Mouse (Mus musculus) liver, adult (tissue): ENCODE data around the gene Sphkap.

Experiments used
- GATA4 ChIP-seq: IDR thresholded peaks from 2 replicates; pipeline ENCODE4 v1.6.1; 2014; ENCODE audit warnings: mild to moderate bottlenecking, low read length; ENCODE audit not compliant: insufficient replicate concordance

Gene Sphkap

DNA sequence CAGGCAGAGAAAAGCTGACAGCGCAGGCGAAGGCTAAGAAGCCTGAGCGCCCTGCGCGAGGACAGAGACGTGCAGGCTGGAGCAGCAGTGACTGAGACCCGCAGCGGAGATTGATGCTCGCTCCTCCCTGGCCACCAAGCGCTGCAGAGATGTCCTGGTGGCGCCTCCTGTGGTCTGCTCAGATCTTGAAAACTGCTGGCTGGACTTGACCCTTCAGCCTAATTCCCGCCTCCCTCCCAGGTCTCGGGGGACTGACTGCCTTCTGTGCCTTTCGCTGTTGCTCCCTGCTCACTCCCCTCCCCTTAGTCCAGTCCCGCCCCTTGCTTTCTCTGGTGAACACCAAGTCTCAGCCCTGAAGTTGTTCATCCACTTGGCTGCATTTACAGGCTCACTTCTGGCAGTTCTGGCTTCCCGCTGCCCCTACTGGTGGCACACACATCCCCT is at the start of gene Sphkap:
Gene Sphkap, minus strand, starts transcription at position 180 of the 444 bp plus-strand sequence.
- no peak for TF ChIP-seq GATA4

DNA sequence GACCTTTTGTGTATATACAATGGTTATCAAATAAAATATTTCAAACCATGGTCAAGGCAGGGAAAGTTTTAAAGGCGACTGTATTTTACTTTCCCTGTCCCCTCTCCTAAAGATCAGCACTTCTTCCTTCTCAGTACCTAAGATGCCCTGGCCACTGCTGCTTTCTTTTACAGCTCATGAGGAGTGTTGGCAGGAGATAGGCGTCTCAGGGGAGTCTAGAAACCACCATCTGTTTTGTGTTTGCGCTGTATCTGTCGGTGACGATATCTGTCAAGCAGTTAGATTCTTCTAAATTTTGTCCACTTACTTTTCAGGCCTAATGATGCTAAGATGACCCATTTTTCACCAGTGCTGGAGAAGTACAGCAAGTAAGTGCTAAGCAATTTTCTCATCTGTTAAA is 43.3 kb upstream of the Sphkap start:
- no peak for TF ChIP-seq GATA4

DNA sequence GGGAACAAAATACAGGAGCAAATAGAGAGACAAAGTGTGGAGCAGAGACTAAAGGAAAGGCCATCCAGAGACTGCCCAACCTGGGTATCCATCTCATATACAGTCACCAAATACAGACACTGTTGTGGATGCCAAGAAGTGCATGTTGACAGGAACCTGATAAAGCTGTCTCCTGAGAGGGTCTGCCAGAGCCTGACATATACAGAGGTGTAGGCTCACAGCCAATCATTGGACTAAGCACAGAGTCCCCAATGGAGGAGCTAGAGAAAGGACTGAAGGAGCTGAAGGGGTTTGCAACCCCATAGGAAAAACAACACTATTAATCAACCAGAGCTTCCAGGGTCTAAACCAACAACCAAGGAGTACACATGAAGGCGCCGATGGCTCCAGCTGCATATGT is 32.4 kb upstream of the Sphkap start:
- TF ChIP-seq GATA4 = no peak

DNA sequence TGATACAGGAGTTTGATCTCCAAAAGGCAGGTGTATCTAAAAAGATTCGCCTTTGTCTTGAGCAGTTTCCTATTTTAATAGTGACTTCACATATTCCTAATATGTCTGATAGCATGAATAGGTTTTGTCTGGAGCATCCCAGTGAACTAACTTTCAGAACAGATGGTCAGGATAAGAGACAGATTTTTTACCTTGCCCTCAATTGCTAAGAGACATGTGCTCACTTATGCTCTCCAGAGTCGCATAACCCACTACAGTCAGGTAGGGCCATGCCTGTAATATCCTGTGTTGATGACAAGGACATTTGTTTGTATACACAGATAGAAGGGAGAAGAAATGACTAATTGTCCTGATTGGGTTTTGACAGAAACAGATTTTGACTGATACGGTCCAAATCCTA is 25.9 kb upstream of the Sphkap start:
- TF ChIP-seq GATA4 = no peak

DNA sequence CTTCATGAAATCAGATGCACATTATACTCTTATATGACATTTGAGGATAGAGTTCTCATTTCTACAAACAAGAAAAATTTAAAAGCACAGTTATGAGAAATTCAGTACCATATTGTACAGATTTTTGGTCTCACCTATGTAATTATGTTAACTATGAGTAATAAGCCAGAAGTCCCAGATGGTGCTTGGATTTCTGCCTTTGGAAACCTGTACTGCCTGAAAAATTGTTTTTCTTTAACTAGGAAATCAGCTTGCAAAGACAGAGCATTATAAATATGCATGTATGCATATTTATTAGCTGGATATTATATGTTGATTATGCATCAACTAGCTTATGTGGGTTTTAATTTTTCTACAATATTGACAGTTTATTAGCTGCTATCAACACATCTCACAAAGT is 21.9 kb upstream of the Sphkap start:
- TF ChIP-seq GATA4 = no peak

DNA sequence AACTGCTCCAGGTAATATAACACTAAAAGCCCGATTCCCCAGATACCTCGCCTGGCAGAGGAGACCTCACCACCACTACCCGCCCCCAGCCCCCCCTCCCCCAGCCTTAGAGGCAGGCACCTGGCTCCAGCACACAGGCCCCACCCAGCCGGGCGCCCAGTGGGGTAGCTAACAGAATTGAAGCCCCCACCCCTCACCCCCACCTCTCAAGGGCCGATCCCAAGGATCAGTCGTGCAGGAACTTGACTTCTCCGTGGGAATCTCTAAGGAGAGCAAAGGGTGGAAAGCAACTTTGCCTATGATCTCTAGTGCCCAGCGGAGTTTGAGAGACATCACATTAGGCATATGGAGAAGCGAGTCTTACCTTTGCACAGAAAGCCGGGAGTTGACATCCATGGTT is 384 bp downstream of the Sphkap start:
- TF ChIP-seq GATA4 = no peak

DNA sequence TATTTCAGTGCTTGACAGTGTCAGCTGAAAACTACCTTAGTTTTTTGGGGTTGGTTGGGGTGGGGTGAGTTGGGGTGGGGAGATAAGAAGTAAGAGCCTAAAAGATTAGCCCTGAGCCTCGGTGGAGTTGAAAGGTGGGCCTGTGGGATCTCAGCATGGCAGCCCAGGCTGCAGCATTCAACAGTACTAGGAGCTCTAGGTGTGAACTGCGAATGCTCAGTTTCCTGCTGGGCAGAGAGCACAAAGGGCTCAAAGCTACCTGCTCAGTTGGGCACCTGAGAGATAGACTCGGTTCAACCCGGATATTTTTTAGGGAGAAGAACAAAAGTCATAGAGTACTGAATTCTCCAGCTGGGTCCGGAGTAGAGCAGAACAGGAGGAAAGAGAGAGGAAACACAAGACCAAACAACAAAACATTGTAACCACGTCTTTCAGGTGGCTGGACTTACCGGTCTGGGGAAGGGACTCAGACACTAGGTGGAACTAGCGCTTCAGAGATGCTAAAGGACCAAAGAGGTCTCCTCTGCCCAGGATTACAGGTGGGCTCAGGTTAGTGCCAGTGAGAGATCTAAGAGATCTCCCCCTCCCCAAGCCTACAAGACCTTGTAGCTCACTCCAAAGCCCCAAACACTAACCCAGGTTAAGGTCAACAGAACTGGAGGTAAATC is 984 bp downstream of the Sphkap start:
- TF ChIP-seq GATA4 = no peak

DNA sequence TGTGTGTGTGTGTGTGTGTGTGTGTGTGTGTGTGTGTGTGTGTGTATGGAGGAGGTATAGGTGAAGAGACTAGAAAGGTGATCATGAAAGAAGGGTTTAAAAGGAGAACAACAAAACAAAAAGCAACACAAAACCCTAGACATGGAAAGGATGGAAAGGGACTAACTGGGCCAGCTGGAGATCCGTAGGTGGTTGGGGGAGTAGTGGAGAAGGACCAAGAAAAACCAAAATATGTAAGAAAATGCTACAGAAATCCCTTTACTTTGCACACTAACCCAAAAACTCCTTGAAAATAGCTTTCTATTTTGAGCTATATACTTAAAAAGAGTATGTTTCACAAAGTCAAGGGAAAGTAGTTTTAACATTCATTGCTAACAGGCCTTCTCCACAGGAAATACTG is 6.9 kb downstream of the Sphkap start:
- TF ChIP-seq GATA4 = no peak

DNA sequence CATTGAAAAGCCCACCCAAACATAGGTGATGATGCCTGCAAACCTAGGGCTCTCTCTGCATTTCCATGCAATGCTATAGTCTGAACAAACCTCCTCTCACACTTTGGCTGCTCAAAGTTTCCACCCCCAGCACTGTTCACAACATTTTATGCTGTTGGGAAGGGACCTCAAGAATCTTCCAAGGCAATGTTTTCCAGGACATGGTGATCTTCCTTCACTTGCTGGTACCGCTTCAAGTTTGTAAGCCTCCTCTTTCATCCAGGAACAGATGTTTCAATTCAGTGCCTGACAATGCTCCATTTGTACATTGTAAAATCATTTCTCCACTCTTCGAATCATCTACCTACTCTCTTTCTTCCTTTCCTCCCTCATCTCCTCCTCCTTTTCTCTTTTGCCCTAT is 11.7 kb downstream of the Sphkap start:
- no peak for TF ChIP-seq GATA4

DNA sequence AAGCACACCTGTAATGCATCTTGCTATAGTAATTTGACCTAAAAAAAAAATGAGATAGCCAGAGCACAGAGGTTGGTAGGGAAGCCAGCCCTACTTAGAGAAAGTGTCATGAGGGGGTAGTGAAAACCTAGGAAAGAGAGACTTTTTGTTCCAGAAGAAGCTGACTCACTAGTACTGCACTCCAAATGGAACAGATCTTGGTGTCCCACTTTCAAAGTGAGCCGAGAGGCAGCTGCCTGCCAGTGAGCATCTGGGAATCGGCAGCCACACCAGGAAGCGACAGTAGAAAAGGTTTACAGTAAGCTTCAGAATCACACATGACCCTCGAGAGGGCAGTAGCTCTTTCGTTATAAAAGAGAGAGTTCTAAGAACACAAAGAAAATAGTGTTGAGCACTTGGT is 12.4 kb downstream of the Sphkap start:
- no peak for TF ChIP-seq GATA4

DNA sequence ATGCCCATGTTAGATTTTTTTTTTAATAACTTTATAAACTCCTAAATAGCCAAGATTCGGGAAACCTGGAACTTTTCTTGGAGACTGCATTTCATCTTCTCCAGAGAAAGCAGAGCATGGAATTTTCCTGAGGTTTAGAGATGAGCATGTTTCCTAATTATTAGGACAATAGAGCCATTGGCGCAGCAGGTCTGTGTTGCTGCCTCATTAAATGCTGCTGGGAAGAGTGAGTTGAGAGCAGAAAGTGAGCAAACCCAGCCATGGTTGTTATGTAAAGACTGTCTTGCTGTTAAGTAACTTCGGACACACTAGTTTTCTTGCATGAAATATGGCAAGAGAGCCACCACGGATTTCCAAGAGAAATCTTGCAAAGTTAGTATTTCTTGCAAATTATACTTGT is 18.6 kb downstream of the Sphkap start:
- TF ChIP-seq GATA4 = no peak

DNA sequence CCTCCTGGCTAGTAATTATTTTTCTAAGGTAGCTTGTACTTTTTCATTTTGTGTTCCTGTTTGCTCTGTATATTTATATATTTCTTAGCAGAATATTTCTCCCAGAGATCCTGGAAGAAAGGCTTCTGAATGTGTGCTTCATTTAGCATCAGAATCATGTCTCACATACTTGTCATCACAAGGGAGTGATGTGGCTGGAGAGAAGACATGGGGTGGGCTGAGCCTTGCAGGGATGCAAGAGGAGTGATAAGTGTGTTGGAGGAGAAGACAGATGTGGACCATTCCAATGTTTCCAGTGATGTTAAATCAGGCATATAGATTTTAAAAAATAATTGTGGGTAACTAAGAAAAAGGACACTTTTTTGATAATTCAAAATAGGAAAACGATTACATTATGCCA is 30.6 kb downstream of the Sphkap start:
- TF ChIP-seq GATA4 = no peak

DNA sequence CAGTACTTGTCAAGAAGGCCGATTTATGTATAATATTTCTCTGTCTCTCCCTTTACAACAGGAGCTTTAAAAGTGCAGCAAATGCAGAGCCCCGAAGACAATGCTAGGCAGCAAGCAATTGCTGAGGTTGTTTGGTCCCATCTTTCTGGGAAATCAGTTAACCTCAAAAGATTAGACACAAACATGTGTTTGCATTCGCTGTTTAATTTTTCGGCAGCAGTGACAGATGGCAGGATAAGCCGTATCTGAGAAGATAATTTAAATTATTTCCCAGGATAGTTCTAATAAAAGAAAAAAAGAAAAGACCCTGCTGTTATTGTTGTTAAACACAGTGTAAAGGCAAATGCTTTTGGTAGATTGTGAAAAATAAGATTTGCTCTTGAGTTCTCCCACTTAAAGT is 41.5 kb downstream of the Sphkap start:
- TF ChIP-seq GATA4 = no peak

DNA sequence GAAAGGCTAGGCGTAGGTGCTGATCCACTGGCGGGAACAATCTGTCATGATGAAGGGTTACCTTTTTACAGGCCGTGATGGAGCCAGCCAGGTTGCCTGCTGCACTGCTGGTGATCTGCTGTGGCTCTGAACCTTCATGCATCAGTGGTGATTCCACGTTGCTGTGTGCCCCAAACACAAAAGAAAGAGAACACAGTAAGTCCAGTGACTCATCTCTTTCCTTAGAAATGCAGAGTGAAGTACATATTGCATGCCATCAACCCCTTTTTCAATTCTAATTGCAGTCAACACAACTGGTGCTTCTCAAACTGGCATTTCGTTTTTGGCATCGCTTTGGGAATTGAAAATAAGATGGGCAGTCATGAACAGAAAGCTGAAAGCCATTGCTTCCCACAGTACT is 45.8 kb downstream of the Sphkap start:
- TF ChIP-seq GATA4 = no peak

DNA sequence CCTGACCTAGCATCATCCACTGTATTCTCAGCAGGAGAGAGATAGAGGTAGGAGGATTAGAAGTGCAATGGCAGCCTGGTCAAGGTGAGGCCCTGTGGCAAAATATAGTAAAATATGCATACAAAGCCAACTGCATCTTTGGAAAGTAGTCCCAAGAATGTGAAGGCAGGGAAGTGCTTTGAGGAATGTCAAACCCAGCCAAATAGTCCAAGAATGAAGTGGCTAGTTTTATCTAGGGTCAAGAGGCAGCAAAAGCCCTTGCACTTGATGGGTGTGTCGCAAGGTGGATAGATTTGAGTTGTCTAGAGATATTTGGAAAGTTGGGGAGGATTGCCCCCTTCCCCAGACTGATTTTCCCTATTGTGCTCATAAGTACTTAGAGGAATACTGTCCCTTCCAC is 61.5 kb downstream of the Sphkap start:
- no peak for TF ChIP-seq GATA4

DNA sequence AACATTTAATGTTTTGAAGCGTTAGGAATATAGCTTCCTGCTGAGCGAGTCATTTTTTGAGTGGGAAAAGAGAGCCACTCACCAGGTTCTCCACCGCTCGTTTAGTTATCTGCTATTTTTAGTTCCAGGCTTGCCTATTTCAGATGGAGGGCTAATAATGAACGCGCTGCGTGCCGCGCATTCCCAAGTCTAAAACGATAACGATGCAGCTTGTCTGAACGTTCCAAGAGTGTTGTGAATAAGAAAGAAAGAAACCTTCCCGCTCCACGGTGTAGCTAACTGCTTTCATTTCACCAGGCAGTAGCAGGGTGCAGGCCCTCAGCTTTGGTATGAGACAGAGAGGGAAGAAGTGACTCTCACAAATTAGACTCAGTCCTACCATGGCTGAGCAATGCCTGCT is 62.4 kb downstream of the Sphkap start:
- TF ChIP-seq GATA4 = no peak

DNA sequence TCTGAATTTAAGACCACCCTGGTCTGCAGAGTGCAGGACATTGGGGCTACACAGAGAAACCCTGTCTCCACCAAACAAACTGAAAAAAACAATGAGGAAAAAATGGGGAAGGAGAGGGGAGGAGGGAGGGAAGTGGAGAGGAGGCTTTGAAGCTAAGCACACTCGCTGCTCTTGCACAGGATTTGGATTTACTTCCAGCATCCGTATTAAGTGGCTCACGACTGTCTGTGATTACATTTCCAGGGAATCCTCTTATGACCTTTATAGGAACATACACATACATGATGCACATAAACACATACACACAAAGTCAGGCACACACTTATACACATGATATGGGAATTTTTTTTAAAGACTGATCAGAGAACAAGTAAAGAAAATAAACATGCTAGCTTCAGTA is 62.9 kb downstream of the Sphkap start:
- TF ChIP-seq GATA4 = no peak

DNA sequence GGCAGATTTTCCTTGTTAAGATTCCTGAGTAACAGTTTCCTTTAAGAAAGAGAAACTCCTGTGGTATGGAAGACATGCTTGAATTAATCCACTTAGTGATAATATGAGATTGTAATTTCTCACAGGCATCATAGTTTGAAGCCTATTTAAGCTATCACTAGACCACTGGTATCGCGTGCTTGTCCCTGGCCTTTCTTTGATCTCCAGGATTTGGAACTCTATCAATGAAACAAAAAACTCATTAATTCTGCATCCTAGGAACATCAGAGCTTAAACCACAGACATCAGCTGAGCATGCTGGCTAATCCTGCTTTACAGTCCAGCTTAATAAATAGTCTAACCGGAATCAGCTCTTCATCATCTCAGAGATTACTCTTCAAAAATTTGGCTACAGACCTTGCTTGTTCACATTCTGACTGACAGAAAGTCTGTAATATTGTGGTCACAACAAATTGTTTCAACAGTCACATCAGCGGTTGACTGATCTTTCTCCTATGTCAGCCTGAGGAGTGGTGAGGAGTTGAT is 65.2 kb downstream of the Sphkap start:
- no peak for TF ChIP-seq GATA4

DNA sequence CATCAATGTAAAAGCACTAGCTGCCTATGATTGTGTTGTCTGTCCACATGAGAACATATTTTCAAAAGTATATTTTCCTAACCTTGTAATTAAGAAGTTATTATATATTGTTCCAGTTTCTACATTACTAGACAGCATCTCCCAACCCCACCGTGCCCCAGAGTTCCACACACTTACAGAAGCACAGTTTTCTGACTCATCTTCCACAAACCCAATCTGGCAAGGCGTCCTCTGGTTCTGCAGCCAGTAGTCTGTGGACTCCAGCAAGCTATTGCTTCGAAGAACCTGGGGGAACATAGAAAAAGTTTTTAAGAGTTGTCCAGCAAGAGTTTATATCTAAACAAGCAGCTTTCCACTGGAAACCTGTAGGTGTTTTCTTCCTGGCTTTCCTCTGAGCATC is 68.6 kb downstream of the Sphkap start:
- TF ChIP-seq GATA4 = no peak
